Mouse (Mus musculus): ENCODE measurements around the gene Spop. TPM values are rescaled to one million over a fixed set of nuclear protein-coding genes. Genes with fewer than 3 reads are reported as not detected.

The Spop gene
- polyA plus RNA-seq, 1 experiment from 2014 or later: 161 TPM

DNA sequence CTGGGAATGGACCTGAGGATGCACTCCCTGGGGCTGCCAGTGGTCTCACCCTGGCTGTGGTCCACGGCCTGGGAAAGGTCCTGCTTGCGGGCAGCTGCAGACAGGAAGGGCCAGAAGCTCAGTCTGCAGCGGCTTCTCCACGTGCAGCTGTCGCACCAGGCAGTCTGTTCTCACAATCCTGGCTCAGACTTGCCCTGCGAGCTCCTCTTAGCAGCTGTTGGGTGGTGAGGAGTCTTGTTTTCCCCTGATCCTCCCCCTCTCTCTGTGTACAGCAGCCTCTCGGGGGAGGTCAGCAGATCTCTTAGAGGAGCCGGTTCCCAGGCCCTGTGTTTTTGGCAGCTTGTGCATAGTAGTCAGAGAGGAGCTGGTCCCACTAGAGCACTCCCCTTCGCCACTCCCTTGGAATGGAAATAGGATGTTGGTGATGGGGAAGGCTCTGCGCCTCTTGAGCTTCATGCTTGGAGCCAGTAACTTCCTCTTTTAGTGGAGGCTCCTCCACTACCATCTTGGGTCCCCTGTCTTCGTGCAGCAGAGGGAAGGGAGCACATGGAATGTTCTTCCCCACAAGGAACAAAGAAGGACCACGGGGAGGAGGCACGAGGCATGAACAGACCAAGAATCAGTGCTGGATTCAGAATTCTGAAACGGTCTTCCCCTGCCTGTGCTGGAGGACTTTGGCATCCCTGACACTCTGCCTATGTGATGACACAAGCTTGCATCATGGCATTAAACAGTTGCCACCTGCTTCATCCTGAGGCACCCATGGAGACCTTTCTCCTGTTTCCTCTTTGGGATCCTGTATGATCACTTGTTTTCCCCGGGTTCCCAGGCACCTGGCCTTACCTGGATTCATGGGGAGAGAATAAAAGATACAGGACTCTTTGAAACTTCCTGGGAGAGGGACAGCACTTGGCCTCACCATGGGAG lies 43.7 kb upstream of the Spop start:
- H3K4me3 ChIP-seq (replicated peaks; ENCODE audit: low read depth, low read length): no peak overlapping the region
- no peaks in the 10 kb centered on the region for H3K9me3 ChIP-seq (ENCODE audit: control insufficient read depth, low read length)
- peak; percentile 21 for DNase-seq
- H3K27ac ChIP-seq (replicated peaks; ENCODE audit: low read depth, low read length): no peak overlapping the region
- ATAC-seq (ENCODE audit: low FRiP score, low TSS enrichment): no peak
- 0 out of 2 replicates have a peak overlapping the region, but pooled peaks have one; percentile 9 for H3K9ac ChIP-seq (replicated peaks; ENCODE audit: low read length)
- H3K4me2 ChIP-seq (ENCODE audit: low read length): no peak overlapping the region
- WGBS: 71% methylated on average over 15 of the region's 15 CpGs
- no peaks in the 10 kb centered on the region for H3K36me3 ChIP-seq (ENCODE audit: control insufficient read depth, insufficient read depth, low read length)
- no peaks in the 10 kb centered on the region for H3K27me3 ChIP-seq (ENCODE audit: control insufficient read depth, insufficient read depth, low read length)
- no peaks in the 10 kb centered on the region for H3K4me1 ChIP-seq (ENCODE audit: control insufficient read depth, insufficient read depth, low read length)

DNA sequence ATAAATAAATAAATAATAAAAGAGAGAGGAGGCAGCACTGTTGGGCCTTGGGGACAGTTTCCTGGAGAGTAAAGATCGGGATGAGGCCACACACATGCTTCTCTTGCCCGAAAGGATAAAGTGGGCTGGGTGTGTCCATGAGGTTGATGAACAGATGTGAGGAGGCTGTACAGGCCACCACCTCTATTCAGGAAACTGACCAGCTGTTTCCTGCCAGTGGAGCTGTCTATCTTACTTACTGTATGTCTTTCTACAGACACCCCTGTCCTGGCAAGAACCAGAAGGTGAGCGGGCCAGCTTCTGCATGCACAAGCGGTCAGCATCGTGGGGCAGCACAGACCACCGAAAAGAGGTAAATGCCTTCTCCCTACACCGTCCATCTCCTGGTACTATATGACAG lies 42.7 kb upstream of the Spop start:
- Histone ChIP-seq H3K9ac (replicated peaks; ENCODE audit: low read length) (no peak overlapping the region), H3K9me3 (ENCODE audit: control insufficient read depth, low read length) (no peaks in the 10 kb centered on the region), H3K4me2 (ENCODE audit: low read length) (no peak overlapping the region), H3K27me3 (ENCODE audit: control insufficient read depth, insufficient read depth, low read length) (no peaks in the 10 kb centered on the region), H3K4me3 (replicated peaks; ENCODE audit: low read depth, low read length) (no peak overlapping the region), H3K4me1 (ENCODE audit: control insufficient read depth, insufficient read depth, low read length) (no peaks in the 10 kb centered on the region), H3K27ac (replicated peaks; ENCODE audit: low read depth, low read length) (no peak overlapping the region), H3K36me3 (ENCODE audit: control insufficient read depth, insufficient read depth, low read length) (no peaks in the 10 kb centered on the region)
- ATAC-seq (ENCODE audit: low FRiP score, low TSS enrichment) (no peak), DNase-seq (no peak)
- WGBS: 96% methylated on average over 7 of the region's 7 CpGs

DNA sequence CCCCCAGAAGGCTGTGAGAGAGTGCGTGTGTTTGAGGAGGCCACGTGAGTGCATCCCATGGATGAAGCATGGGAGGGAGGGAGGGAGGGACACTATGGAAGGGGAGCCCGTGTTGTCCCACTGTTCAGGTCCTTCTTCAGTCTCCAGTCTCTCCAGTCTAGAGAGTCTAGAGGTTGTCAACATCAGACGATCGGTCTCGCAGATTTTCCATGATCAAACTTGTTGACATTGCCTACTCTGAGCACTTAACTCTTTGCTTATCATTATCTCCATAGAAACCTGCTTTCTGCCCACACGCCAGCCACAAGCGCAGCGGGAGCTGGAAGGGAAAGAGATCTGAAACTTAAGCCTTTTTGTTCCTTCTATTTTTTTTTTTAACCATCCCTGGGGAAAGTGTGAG lies 35.0 kb upstream of the Spop start:
- H3K4me3 ChIP-seq (replicated peaks; ENCODE audit: low read depth, low read length): no peak overlapping the region
- H3K27me3 ChIP-seq (ENCODE audit: control insufficient read depth, insufficient read depth, low read length): no peaks in the 10 kb centered on the region
- no peak overlapping the region for H3K9ac ChIP-seq (replicated peaks; ENCODE audit: low read length)
- no peak overlapping the region for H3K27ac ChIP-seq (replicated peaks; ENCODE audit: low read depth, low read length)
- H3K4me2 ChIP-seq (ENCODE audit: low read length): no peak overlapping the region
- ATAC-seq (ENCODE audit: low FRiP score, low TSS enrichment) (no peak), DNase-seq (no peak)
- H3K9me3 ChIP-seq (ENCODE audit: control insufficient read depth, low read length): no peaks in the 10 kb centered on the region
- H3K4me1 ChIP-seq (ENCODE audit: control insufficient read depth, insufficient read depth, low read length): no peaks in the 10 kb centered on the region
- WGBS: 81% methylated on average over 9 of the region's 9 CpGs
- H3K36me3 ChIP-seq (ENCODE audit: control insufficient read depth, insufficient read depth, low read length): peaks cover 3% of the 10 kb centered on the region; the same call in 1 of the 2 replicates

DNA sequence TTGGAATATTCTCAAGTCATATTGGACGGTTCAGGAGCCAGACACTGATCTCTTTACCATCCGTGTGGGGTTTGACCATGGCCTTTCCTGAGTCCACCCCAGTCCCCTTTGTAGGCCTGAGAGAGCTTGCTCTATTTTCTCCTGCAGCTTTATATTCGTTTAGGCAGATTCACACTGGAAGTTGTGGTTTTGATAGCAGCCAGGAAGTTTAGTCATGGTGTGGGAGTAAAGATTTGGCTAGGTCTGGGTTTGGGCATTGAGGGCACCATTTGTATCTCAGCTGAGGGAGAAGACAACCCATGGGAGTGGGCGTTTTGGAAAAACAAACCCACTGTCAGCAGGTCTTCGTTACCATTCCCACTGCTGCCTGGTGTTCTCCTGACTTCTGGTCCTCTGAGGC lies 34.3 kb upstream of the Spop start:
- no peaks in the 10 kb centered on the region for H3K9me3 ChIP-seq (ENCODE audit: control insufficient read depth, low read length)
- no peaks in the 10 kb centered on the region for H3K27me3 ChIP-seq (ENCODE audit: control insufficient read depth, insufficient read depth, low read length)
- ATAC-seq (ENCODE audit: low FRiP score, low TSS enrichment): no peak
- no peak overlapping the region for H3K9ac ChIP-seq (replicated peaks; ENCODE audit: low read length)
- H3K4me1 ChIP-seq (ENCODE audit: control insufficient read depth, insufficient read depth, low read length): no peaks in the 10 kb centered on the region
- WGBS: 80% methylated on average over 5 of the region's 5 CpGs
- H3K36me3 ChIP-seq (ENCODE audit: control insufficient read depth, insufficient read depth, low read length): peaks cover 3% of the 10 kb centered on the region; the same call in 1 of the 2 replicates
- H3K27ac ChIP-seq (replicated peaks; ENCODE audit: low read depth, low read length): no peak overlapping the region
- no peak overlapping the region for H3K4me2 ChIP-seq (ENCODE audit: low read length)
- DNase-seq: no peak
- no peak overlapping the region for H3K4me3 ChIP-seq (replicated peaks; ENCODE audit: low read depth, low read length)

DNA sequence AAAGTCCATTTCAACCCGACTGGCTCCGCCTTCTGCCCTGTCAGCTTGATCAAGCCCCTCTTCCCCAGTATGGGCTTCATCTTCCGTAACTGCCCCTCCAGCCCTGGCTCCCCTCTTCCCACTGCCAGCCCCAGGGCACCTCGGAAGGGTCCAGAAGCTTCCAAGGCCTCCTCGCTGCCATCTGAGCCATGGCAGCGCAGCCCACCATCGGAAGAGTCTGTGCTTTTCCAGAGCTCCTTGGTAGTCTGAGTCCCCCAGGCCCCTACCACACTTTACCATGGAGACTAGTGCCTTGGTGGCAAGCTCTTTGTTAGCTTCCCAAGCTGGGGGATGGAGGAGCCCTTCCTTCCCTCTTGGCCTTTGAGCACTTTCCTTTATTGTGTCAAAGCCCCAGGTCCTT lies 33.2 kb upstream of the Spop start:
- Histone ChIP-seq H3K4me3 (replicated peaks; ENCODE audit: low read depth, low read length) (no peak overlapping the region), H3K4me1 (ENCODE audit: control insufficient read depth, insufficient read depth, low read length) (peaks cover 4% of the 10 kb centered on the region), H3K27me3 (ENCODE audit: control insufficient read depth, insufficient read depth, low read length) (no peaks in the 10 kb centered on the region), H3K36me3 (ENCODE audit: control insufficient read depth, insufficient read depth, low read length) (peaks cover 3% of the 10 kb centered on the region; the same call in 1 of the 2 replicates), H3K9me3 (ENCODE audit: control insufficient read depth, low read length) (no peaks in the 10 kb centered on the region), H3K27ac (replicated peaks; ENCODE audit: low read depth, low read length) (no peak overlapping the region), H3K9ac (replicated peaks; ENCODE audit: low read length) (no peak overlapping the region), H3K4me2 (ENCODE audit: low read length) (no peak overlapping the region)
- WGBS: 87% methylated on average over 7 of the region's 7 CpGs
- DNase-seq (no peak), ATAC-seq (ENCODE audit: low FRiP score, low TSS enrichment) (no peak)

DNA sequence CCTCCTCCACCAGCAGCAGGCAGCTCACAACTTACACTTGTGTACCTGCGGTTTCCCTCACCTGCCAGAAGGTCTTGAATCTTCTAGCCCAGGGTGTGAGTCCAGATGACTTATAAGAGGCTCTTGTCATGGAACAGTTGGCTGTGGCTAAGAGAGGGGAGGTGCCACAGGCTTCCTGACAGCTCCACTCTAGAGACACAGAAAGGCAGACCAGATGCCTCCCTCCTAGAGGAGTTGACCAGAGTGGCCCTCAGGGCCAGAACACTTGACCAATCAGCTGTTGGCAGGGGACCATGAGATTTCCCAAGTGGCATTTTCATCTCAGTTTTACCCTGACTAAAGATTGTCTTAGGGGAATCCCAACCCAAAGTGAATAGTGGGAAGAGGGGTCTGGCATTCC lies 32.7 kb upstream of the Spop start:
- Histone ChIP-seq H3K27me3 (ENCODE audit: control insufficient read depth, insufficient read depth, low read length) (no peaks in the 10 kb centered on the region), H3K9me3 (ENCODE audit: control insufficient read depth, low read length) (no peaks in the 10 kb centered on the region), H3K4me2 (ENCODE audit: low read length) (no peak overlapping the region), H3K27ac (replicated peaks; ENCODE audit: low read depth, low read length) (no peak overlapping the region), H3K36me3 (ENCODE audit: control insufficient read depth, insufficient read depth, low read length) (peaks cover 3% of the 10 kb centered on the region; the same call in 1 of the 2 replicates), H3K4me1 (ENCODE audit: control insufficient read depth, insufficient read depth, low read length) (peaks cover 8% of the 10 kb centered on the region), H3K9ac (replicated peaks; ENCODE audit: low read length) (no peak overlapping the region), H3K4me3 (replicated peaks; ENCODE audit: low read depth, low read length) (no peak overlapping the region)
- DNase-seq (no peak), ATAC-seq (ENCODE audit: low FRiP score, low TSS enrichment) (no peak)
- WGBS: 96% methylated on average over 1 of the region's 1 CpGs

DNA sequence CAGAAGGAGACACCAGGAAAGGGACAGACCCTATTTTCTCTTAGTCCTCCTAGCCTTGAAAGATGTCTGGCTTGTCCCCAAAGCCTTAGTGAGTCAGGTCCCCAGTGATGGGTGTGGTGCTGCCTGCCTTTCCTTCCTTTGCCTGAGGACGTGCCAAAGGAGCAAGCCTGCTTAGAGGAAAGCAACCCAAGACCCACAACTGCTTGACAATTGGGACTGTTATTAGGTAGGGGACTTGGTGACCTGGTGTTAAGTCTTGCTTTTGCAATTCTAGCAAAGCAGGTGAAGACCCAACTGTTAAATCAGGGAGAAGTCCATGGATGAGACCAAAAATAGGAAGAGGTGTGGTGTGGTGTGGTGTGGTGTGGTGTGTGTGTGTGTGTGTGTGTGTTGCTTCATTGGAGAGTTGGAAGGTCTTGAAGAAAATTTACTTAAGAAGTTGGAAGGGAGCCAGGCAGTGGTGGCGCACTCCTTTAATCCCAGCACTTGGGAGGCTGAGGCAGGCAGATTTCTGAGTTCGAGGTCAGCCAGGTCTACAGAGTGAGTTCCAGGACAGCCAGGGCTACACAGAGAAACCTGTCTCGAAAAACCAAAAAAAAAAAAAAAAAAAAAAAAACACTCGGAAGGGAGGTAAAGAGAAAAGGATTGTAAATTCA lies 30.4 kb upstream of the Spop start:
- 90% methylated on average over 5 of the region's 5 CpGs for WGBS
- H3K27ac ChIP-seq (replicated peaks; ENCODE audit: low read depth, low read length): no peak overlapping the region
- no peak for ATAC-seq (ENCODE audit: low FRiP score, low TSS enrichment)

DNA sequence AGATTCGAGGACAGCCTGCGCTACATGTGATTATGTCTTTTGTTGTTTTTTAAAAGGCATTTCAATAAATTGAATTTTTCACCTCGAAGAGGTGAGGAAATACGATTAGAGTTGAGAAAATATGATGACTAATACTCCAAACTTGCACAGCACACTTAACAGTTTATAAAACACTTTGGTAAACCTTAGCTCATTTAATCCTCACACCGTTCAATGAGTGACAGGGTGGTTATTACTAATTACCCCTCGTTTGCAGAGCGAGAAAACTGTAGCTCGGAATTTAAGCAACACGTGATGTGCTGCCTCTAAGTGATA lies 29.9 kb upstream of the Spop start:
- no peaks in the 10 kb centered on the region for H3K27me3 ChIP-seq (ENCODE audit: control insufficient read depth, insufficient read depth, low read length)
- peaks cover 27% of the 10 kb centered on the region for H3K36me3 ChIP-seq (ENCODE audit: control insufficient read depth, insufficient read depth, low read length)
- peak overlapping the region; percentile 91; the same call in 1 of the 2 replicates for H3K4me3 ChIP-seq (replicated peaks; ENCODE audit: low read depth, low read length)
- H3K27ac ChIP-seq (replicated peaks; ENCODE audit: low read depth, low read length): no peak overlapping the region
- H3K9me3 ChIP-seq (ENCODE audit: control insufficient read depth, low read length): no peaks in the 10 kb centered on the region
- peaks cover 12% of the 10 kb centered on the region for H3K4me1 ChIP-seq (ENCODE audit: control insufficient read depth, insufficient read depth, low read length)
- no peak for DNase-seq
- H3K4me2 ChIP-seq (ENCODE audit: low read length): peak overlapping the region; percentile 33; the same call in 1 of the 2 replicates
- H3K9ac ChIP-seq (replicated peaks; ENCODE audit: low read length): no peak overlapping the region
- 43% methylated on average over 9 of the region's 9 CpGs for WGBS
- ATAC-seq (ENCODE audit: low FRiP score, low TSS enrichment): no peak

More for the DNA sequence above, 30.4 kb upstream of the Spop start:
- H3K27me3 ChIP-seq (ENCODE audit: control insufficient read depth, insufficient read depth, low read length): no peaks in the 10 kb centered on the region
- peaks cover 22% of the 10 kb centered on the region for H3K36me3 ChIP-seq (ENCODE audit: control insufficient read depth, insufficient read depth, low read length)
- H3K9ac ChIP-seq (replicated peaks; ENCODE audit: low read length): no peak overlapping the region
- DNase-seq: no peak
- H3K4me2 ChIP-seq (ENCODE audit: low read length): no peak overlapping the region
- H3K9me3 ChIP-seq (ENCODE audit: control insufficient read depth, low read length): no peaks in the 10 kb centered on the region
- peaks cover 12% of the 10 kb centered on the region for H3K4me1 ChIP-seq (ENCODE audit: control insufficient read depth, insufficient read depth, low read length)
- no peak overlapping the region for H3K4me3 ChIP-seq (replicated peaks; ENCODE audit: low read depth, low read length)

Data from midbrain, embryonic 14.5 days (tissue).